9 mouse cellular contexts compared by ENCODE assay signal in the genomic region with DNA sequence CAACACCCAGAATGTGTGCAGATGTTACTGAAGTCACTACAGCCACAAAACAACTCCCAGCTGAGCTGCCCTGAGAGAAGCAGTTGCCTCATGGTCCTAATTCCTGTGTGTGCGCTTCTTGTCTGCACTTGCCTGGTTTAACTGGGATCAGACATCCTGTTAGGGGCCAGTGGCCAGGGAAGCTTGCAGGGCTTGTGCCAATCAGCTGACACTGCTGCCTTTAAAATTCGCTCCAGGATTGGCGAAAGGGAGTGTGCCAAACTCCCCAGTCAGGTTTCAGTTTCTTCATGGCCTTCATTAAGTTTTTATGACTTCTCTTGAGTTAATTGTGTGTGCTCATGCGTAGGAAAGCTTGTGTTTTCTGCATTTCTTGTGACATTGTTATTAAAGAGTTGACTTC. TPM values are rescaled to one million over a fixed set of nuclear protein-coding genes. Genes with fewer than 3 reads are reported as not detected.
A peak's percentile ranks its signal among the peaks of the same experiment; 100 is the strongest.
DNase-seq lines count a peak whose midpoint lies in the region; ATAC-seq and TF ChIP-seq lines count a peak whose summit lies in the region.
"Had no signal": no experiment of that assay in that cellular context is flagged by ENCODE, and none has a peak within 500 bp of the region (broad histone marks: within the 10 kb centered on the region; RNA-seq: fewer than 3 reads in every experiment).

No protein-coding gene starts in this region.

- no peak for DNase-seq in Patski (ENCODE audit: low read depth, low spot score)
- no peak for DNase-seq in left cerebral cortex, adult 11 months (ENCODE audit: low spot score)
- DNase-seq: cerebellum, adult 2 months had no signal

- no peak overlapping the region for H3K9ac ChIP-seq in heart, embryonic 15.5 days
- no peak overlapping the region for H3K9ac ChIP-seq in heart, embryonic 12.5 days
- 0 out of 2 replicates have a peak overlapping the region, but pooled peaks have one; percentile 2 for H3K9ac ChIP-seq in hindbrain, embryonic 13.5 days
- peak overlapping the region; percentile 34; the same call in 1 of the 2 replicates for H3K9ac ChIP-seq in limb, embryonic 12.5 days (replicated peaks)
- H3K9ac ChIP-seq in forebrain, embryonic 13.5 days: no peak overlapping the region

- WGBS in heart, embryonic 15.5 days: 77% methylated on average over 4 of the region's 4 CpGs
- WGBS in heart, embryonic 12.5 days: 68% methylated on average over 4 of the region's 4 CpGs
- WGBS in hindbrain, embryonic 13.5 days: 75% methylated on average over 4 of the region's 4 CpGs
- WGBS in limb, embryonic 12.5 days: 10% methylated on average over 4 of the region's 4 CpGs
- WGBS in forebrain, embryonic 13.5 days: 69% methylated on average over 4 of the region's 4 CpGs

- no peak for TF ChIP-seq CTCF in Patski (IDR thresholded peaks at IDR 0.05)

- H3K27me3 ChIP-seq in heart, embryonic 15.5 days: 0 out of 2 replicates have a peak, but pooled peaks cover 1% of the 10 kb centered on the region
- H3K27me3 ChIP-seq in heart, embryonic 12.5 days (replicated peaks): no peaks in the 10 kb centered on the region
- H3K27me3 ChIP-seq in Patski: no peaks in the 10 kb centered on the region
- peaks cover 12% of the 10 kb centered on the region for H3K27me3 ChIP-seq in hindbrain, embryonic 13.5 days
- H3K27me3 ChIP-seq in limb, embryonic 12.5 days: no peaks in the 10 kb centered on the region
- peaks cover 53% of the 10 kb centered on the region for H3K27me3 ChIP-seq in forebrain, embryonic 13.5 days

- no peaks in the 10 kb centered on the region for H3K9me3 ChIP-seq in heart, embryonic 15.5 days (replicated peaks)
- no peaks in the 10 kb centered on the region for H3K9me3 ChIP-seq in heart, embryonic 12.5 days (replicated peaks)
- H3K9me3 ChIP-seq in hindbrain, embryonic 13.5 days: no peaks in the 10 kb centered on the region
- no peaks in the 10 kb centered on the region for H3K9me3 ChIP-seq in limb, embryonic 12.5 days
- H3K9me3 ChIP-seq in forebrain, embryonic 13.5 days (replicated peaks): no peaks in the 10 kb centered on the region

- ATAC-seq in heart, embryonic 15.5 days (replicated peaks; ENCODE audit: insufficient number of reproducible peaks, insufficient read depth, low FRiP score, low read depth): no peak
- ATAC-seq in heart, embryonic 12.5 days (ENCODE audit: insufficient number of reproducible peaks, low FRiP score): no peak
- ATAC-seq in Patski: peak; percentile 9
- ATAC-seq in hindbrain, embryonic 13.5 days (ENCODE audit: low FRiP score): no peak
- no peak for ATAC-seq in limb, embryonic 12.5 days (ENCODE audit: insufficient number of reproducible peaks, insufficient read depth, low FRiP score, low TSS enrichment, low read depth)
- ATAC-seq in frontal cortex, adult (ENCODE audit: low TSS enrichment): no peak
- no peak for ATAC-seq in forebrain, embryonic 13.5 days

- in situ Hi-C loops in Patski (cut with MboI; ENCODE audit: low pct_unique_long_range_greater_than_20kb): loop anchor here (10.0 to 25.0 kb wide), 3 partner anchors 141 to 337 kb away; no protein-coding TSS in a partner anchor

- H3K4me3 ChIP-seq in heart, embryonic 15.5 days: no peak overlapping the region
- H3K4me3 ChIP-seq in heart, embryonic 12.5 days: no peak overlapping the region
- no peak overlapping the region for H3K4me3 ChIP-seq in hindbrain, embryonic 13.5 days
- H3K4me3 ChIP-seq in limb, embryonic 12.5 days (replicated peaks): peak overlapping the region; percentile 88
- no peak overlapping the region for H3K4me3 ChIP-seq in forebrain, embryonic 13.5 days

- H3K4me2 ChIP-seq in heart, embryonic 15.5 days: peak overlapping the region; percentile 7; the same call in 1 of the 2 replicates
- H3K4me2 ChIP-seq in heart, embryonic 12.5 days: no peak overlapping the region
- no peak overlapping the region; the same call in 1 of the 2 replicates for H3K4me2 ChIP-seq in hindbrain, embryonic 13.5 days
- peak overlapping the region; percentile 67 for H3K4me2 ChIP-seq in limb, embryonic 12.5 days
- H3K4me2 ChIP-seq in forebrain, embryonic 13.5 days: no peak overlapping the region

- H3K27ac ChIP-seq in heart, embryonic 15.5 days: no peak overlapping the region
- H3K27ac ChIP-seq in heart, embryonic 12.5 days (ENCODE audit: poor library complexity, severe bottlenecking): no peak overlapping the region
- no peak overlapping the region for H3K27ac ChIP-seq in hindbrain, embryonic 13.5 days
- H3K27ac ChIP-seq in limb, embryonic 12.5 days: peak overlapping the region; percentile 89
- no peak overlapping the region for H3K27ac ChIP-seq in forebrain, embryonic 13.5 days

- CTCF ChIA-PET in Patski (lab: Charles Lee): interaction anchor here (1.0 to 3.8 kb wide), 6 partner anchors 11 to 184 kb away, joined by 3 to 18 read pairs (median 4); no protein-coding TSS in a partner anchor

- peaks cover 10% of the 10 kb centered on the region; the same call in 1 of the 2 replicates for H3K4me1 ChIP-seq in heart, embryonic 15.5 days (replicated peaks)
- H3K4me1 ChIP-seq in heart, embryonic 12.5 days (replicated peaks): peaks cover 24% of the 10 kb centered on the region
- peaks cover 29% of the 10 kb centered on the region for H3K4me1 ChIP-seq in hindbrain, embryonic 13.5 days (replicated peaks)
- peaks cover 47% of the 10 kb centered on the region for H3K4me1 ChIP-seq in limb, embryonic 12.5 days (replicated peaks)
- peaks cover 13% of the 10 kb centered on the region for H3K4me1 ChIP-seq in forebrain, embryonic 13.5 days

- H3K36me3 ChIP-seq in heart, embryonic 15.5 days: no peaks in the 10 kb centered on the region
- no peaks in the 10 kb centered on the region for H3K36me3 ChIP-seq in heart, embryonic 12.5 days
- H3K36me3 ChIP-seq in hindbrain, embryonic 13.5 days: no peaks in the 10 kb centered on the region
- peaks cover 13% of the 10 kb centered on the region; the same call in 1 of the 2 replicates for H3K36me3 ChIP-seq in limb, embryonic 12.5 days
- no peaks in the 10 kb centered on the region for H3K36me3 ChIP-seq in forebrain, embryonic 13.5 days (ENCODE audit: poor library complexity, severe bottlenecking)

- POLR2A ChIA-PET in Patski (lab: Charles Lee): interaction anchor here (0.7 kb wide), 1 partner anchor 99 kb away, joined by 3 read pairs; no protein-coding TSS in a partner anchor

RNA-seq across cellular contexts. Expression of a gene that starts 3.1 kb away (rescaled TPM):
- 12.5 and 16.4 TPM in 2 replicates for polyA plus RNA-seq in heart, embryonic 15.5 days (2015; fragmentation: Nextera tagmentation; extraction: Ambion mirVana)
- polyA plus RNA-seq in heart, embryonic 12.5 days (2016; fragmentation: Nextera tagmentation; extraction: Ambion mirVana): 14.3 and 19.7 TPM in 2 replicates
- polyA plus RNA-seq in Patski (2021): 30.3 TPM
- 26.6 and 27.8 TPM in 2 replicates for polyA plus RNA-seq in hindbrain, embryonic 13.5 days (2015; fragmentation: Nextera tagmentation; extraction: Ambion mirVana)
- polyA plus RNA-seq in limb, embryonic 12.5 days (2016; fragmentation: Nextera tagmentation; extraction: Ambion mirVana): 42.1 and 42.5 TPM in 2 replicates
- 54.1 and 61.4 TPM in 2 replicates for polyA plus RNA-seq in forebrain, embryonic 13.5 days (2015; fragmentation: Nextera tagmentation; extraction: Ambion mirVana)

Comparison
In these comparisons a context has a peak if more than half of its experiments do, and no peak if none do; other contexts are left out.
1. H3K4me2 ChIP-seq: peak in heart, embryonic 15.5 days (single experiment) and limb, embryonic 12.5 days (single experiment); none in heart, embryonic 12.5 days (single experiment), hindbrain, embryonic 13.5 days (single experiment) and forebrain, embryonic 13.5 days (single experiment).
2. H3K9ac ChIP-seq: peak in hindbrain, embryonic 13.5 days (single experiment) and limb, embryonic 12.5 days (single experiment); none in heart, embryonic 15.5 days (single experiment), heart, embryonic 12.5 days (single experiment) and forebrain, embryonic 13.5 days (single experiment).